Mouse (Mus musculus): ENCODE results near the gene Atp2a1. TPM values are rescaled to one million over a fixed set of nuclear protein-coding genes. Genes with fewer than 3 reads are reported as not detected.

Gene Atp2a1
- polyA plus RNA-seq, 1 experiment = 3.6 TPM

- DNase-seq (ENCODE audit: low read depth, low spot score) = no peak
- under 1% methylated on average over 27 of the region's 27 CpGs for WGBS
These were observed 11.6 kb upstream of the Atp2a1 start for GRCm38 (mm10) chr7:126474486-126474955.

GRCm38 (mm10) chr7:126473470-126474086, 10.7 kb upstream of the Atp2a1 start:
- no peak for DNase-seq (ENCODE audit: low read depth, low spot score)
- 58% methylated on average over 9 of the region's 9 CpGs for WGBS

- 90% methylated on average over 16 of the region's 16 CpGs for WGBS
- no peak for DNase-seq (ENCODE audit: low read depth, low spot score)
These were observed 9.8 kb upstream of the Atp2a1 start for GRCm38 (mm10) chr7:126472713-126473112.

GRCm38 (mm10) chr7:126472306-126472705, 9.4 kb upstream of the Atp2a1 start:
- 81% methylated on average over 13 of the region's 13 CpGs for WGBS
- no peak for DNase-seq (ENCODE audit: low read depth, low spot score)

GRCm38 (mm10) chr7:126471853-126472252, 8.9 kb upstream of the Atp2a1 start:
- 82% methylated on average over 4 of the region's 4 CpGs for WGBS
- no peak for DNase-seq (ENCODE audit: low read depth, low spot score)

GRCm38 (mm10) chr7:126471361-126471760, 8.5 kb upstream of the Atp2a1 start:
- 91% methylated on average over 5 of the region's 5 CpGs for WGBS
- no peak for DNase-seq (ENCODE audit: low read depth, low spot score)

GRCm38 (mm10) chr7:126470077-126470476, 7.2 kb upstream of the Atp2a1 start:
- DNase-seq (ENCODE audit: low read depth, low spot score) = no peak
- 81% methylated on average over 6 of the region's 6 CpGs for WGBS

- WGBS = 92% methylated on average over 18 of the region's 18 CpGs
- DNase-seq (ENCODE audit: low read depth, low spot score) = no peak
These were observed 5.1 kb upstream of the Atp2a1 start for GRCm38 (mm10) chr7:126467834-126468627.

GRCm38 (mm10) chr7:126467271-126467670, 4.4 kb upstream of the Atp2a1 start:
- WGBS = 66% methylated on average over 5 of the region's 5 CpGs
- DNase-seq (ENCODE audit: low read depth, low spot score) = no peak

GRCm38 (mm10) chr7:126466707-126467106, 3.8 kb upstream of the Atp2a1 start:
- no peak for DNase-seq (ENCODE audit: low read depth, low spot score)
- 75% methylated on average over 5 of the region's 5 CpGs for WGBS

GRCm38 (mm10) chr7:126466116-126466515, 3.2 kb upstream of the Atp2a1 start:
- no peak for DNase-seq (ENCODE audit: low read depth, low spot score)
- WGBS = 72% methylated on average over 9 of the region's 9 CpGs

- DNase-seq (ENCODE audit: low read depth, low spot score) = no peak
- 48% methylated on average over 7 of the region's 7 CpGs for WGBS
These were observed 2.5 kb upstream of the Atp2a1 start for GRCm38 (mm10) chr7:126465246-126466030.

GRCm38 (mm10) chr7:126464836-126465235, 1.9 kb upstream of the Atp2a1 start:
- WGBS = 54% methylated on average over 5 of the region's 5 CpGs

GRCm38 (mm10) chr7:126464121-126464520, 1.2 kb upstream of the Atp2a1 start:
- 58% methylated on average over 4 of the region's 4 CpGs for WGBS
- DNase-seq (ENCODE audit: low read depth, low spot score) = no peak

More at GRCm38 (mm10) chr7:126464836-126465235, 1.9 kb upstream of the Atp2a1 start:
- DNase-seq (ENCODE audit: low read depth, low spot score) = no peak

- WGBS = 71% methylated on average over 4 of the region's 4 CpGs
These were observed 639 bp upstream of the Atp2a1 start for GRCm38 (mm10) chr7:126463547-126463946.

GRCm38 (mm10) chr7:126461626-126462025, 1.3 kb downstream of the Atp2a1 start:
- DNase-seq (ENCODE audit: low read depth, low spot score) = no peak
- WGBS = 70% methylated on average over 3 of the region's 3 CpGs

More at GRCm38 (mm10) chr7:126463547-126463946, 639 bp upstream of the Atp2a1 start:
- no peak for DNase-seq (ENCODE audit: low read depth, low spot score)

- DNase-seq (ENCODE audit: low read depth, low spot score) = no peak
- WGBS = 59% methylated on average over 10 of the region's 10 CpGs
These were observed 2.1 kb downstream of the Atp2a1 start for GRCm38 (mm10) chr7:126460623-126461399.

- 70% methylated on average over 11 of the region's 11 CpGs for WGBS
- DNase-seq (ENCODE audit: low read depth, low spot score) = no peak
These were observed 3.9 kb downstream of the Atp2a1 start for GRCm38 (mm10) chr7:126458844-126459618.

GRCm38 (mm10) chr7:126458225-126458624, 4.7 kb downstream of the Atp2a1 start:
- 69% methylated on average over 5 of the region's 5 CpGs for WGBS
- DNase-seq (ENCODE audit: low read depth, low spot score) = no peak

Data from large intestine, adult 2 months (tissue).